Mouse (Mus musculus): ENCODE results near the gene Miox. TPM values are rescaled to one million over a fixed set of nuclear protein-coding genes. Genes with fewer than 3 reads are reported as not detected.

The Miox gene
- total and polyA plus RNA-seq, 3 experiments, result not detected

GRCm38 (mm10) chr15:89353837-89354236 lies 19.6 kb downstream of the Miox start:
- H3K36me3 ChIP-seq (ENCODE audit: control insufficient read depth in 1 of 2, insufficient read depth in 2 of 2, low read length in 2 of 2), result peaks cover 0 to 21% of the 10 kb centered on the region in 2 experiments; a peak in 3 of 4 replicates
- H3K4me3 ChIP-seq (ENCODE audit: control insufficient read depth in 1 of 2, insufficient read depth in 1 of 2, low read depth in 2 of 2, low read length in 2 of 2), result no peak overlapping the region
- H3K9me3 ChIP-seq (replicated peaks; ENCODE audit: insufficient read depth, low read length), result no peaks in the 10 kb centered on the region
- no peak overlapping the region for H3K9ac ChIP-seq (ENCODE audit: control insufficient read depth, low read depth, low read length, poor library complexity, severe bottlenecking)
- no peak overlapping the region for H3K27ac ChIP-seq (ENCODE audit: control insufficient read depth, low read depth, low read length)
- H3K4me1 ChIP-seq (ENCODE audit: control insufficient read depth in 1 of 2, insufficient read depth in 2 of 2, low read length in 2 of 2), result peaks cover 15 to 16% of the 10 kb centered on the region in 2 experiments
- DNase-seq (ENCODE audit: low read depth, low spot score), result no peak
- H3K79me2 ChIP-seq (ENCODE audit: control insufficient read depth, insufficient read depth, low read length, poor library complexity), result peaks cover 38% of the 10 kb centered on the region
- no peaks in the 10 kb centered on the region for H3K27me3 ChIP-seq (ENCODE audit: control insufficient read depth in 1 of 2, insufficient read depth in 2 of 2, low read length in 2 of 2)
- TF ChIP-seq USF1 (IDR thresholded peaks at IDR 0.05; ENCODE audit: low read depth, low read length) (no peak), GATA1 (IDR thresholded peaks at IDR 0.05; ENCODE audit: low read depth, low read length) (no peak), TBP (IDR thresholded peaks at IDR 0.05; ENCODE audit: low read depth, low read length) (no peak), ETS1 (IDR thresholded peaks at IDR 0.05; ENCODE audit: low read depth, low read length) (no peak)

- H3K9me3 ChIP-seq (replicated peaks; ENCODE audit: insufficient read depth, low read length), result no peaks in the 10 kb centered on the region
- peaks cover 21% of the 10 kb centered on the region in 2 experiments for H3K4me1 ChIP-seq (ENCODE audit: control insufficient read depth in 1 of 2, insufficient read depth in 2 of 2, low read length in 2 of 2)
- H3K4me3 ChIP-seq (ENCODE audit: control insufficient read depth in 1 of 2, insufficient read depth in 1 of 2, low read depth in 2 of 2, low read length in 2 of 2), result peak overlapping the region; percentile 91
- peaks cover 43% of the 10 kb centered on the region for H3K79me2 ChIP-seq (ENCODE audit: control insufficient read depth, insufficient read depth, low read length, poor library complexity)
- H3K27ac ChIP-seq (ENCODE audit: control insufficient read depth, low read depth, low read length), result no peak overlapping the region
- no peak for TF ChIP-seq POLR2AphosphoS5 (IDR thresholded peaks at IDR 0.05; ENCODE audit: borderline replicate concordance, low read depth, low read length)
- TF ChIP-seq MYB (IDR thresholded peaks at IDR 0.05; ENCODE audit: low read depth, low read length), result no peak
- TF ChIP-seq SIN3A (IDR thresholded peaks at IDR 0.05; ENCODE audit: low read length), result no peak
- no peak for TF ChIP-seq ZNF384 (IDR thresholded peaks at IDR 0.05; ENCODE audit: low read depth, low read length)
- TF ChIP-seq HCFC1 (IDR thresholded peaks at IDR 0.05; ENCODE audit: low read depth, low read length), result no peak
- TF ChIP-seq RCOR1 (IDR thresholded peaks at IDR 0.05; ENCODE audit: low read depth, low read length), result no peak
- no peak for TF ChIP-seq NRF1 (IDR thresholded peaks at IDR 0.05; ENCODE audit: insufficient read depth, low read depth, low read length, poor library complexity, severe bottlenecking)
- no peak for TF ChIP-seq BHLHE40 (IDR thresholded peaks at IDR 0.05; ENCODE audit: borderline replicate concordance, low read depth, low read length)
- no peak for TF ChIP-seq ZC3H11A (IDR thresholded peaks at IDR 0.05; ENCODE audit: low read depth, low read length)
- TF ChIP-seq EP300 (IDR thresholded peaks at IDR 0.05; ENCODE audit: low read depth in 1 of 2, low read length in 2 of 2), result no peak
- TF ChIP-seq TBP (IDR thresholded peaks at IDR 0.05; ENCODE audit: low read depth, low read length), result no peak
- no peak for TF ChIP-seq ZMIZ1 (IDR thresholded peaks at IDR 0.05; ENCODE audit: low read depth, low read length)
- no peak for TF ChIP-seq CTCF (IDR thresholded peaks at IDR 0.05 in 2 of 3, conservative IDR thresholded peaks at IDR 0.05 in 1 of 3; ENCODE audit: control insufficient read depth in 1 of 3, insufficient read depth in 1 of 3, low read depth in 2 of 3, low read length in 3 of 3, poor library complexity in 1 of 3, severe bottlenecking in 1 of 3)
- TF ChIP-seq USF1 (IDR thresholded peaks at IDR 0.05; ENCODE audit: low read depth, low read length), result no peak
- TF ChIP-seq JUND (IDR thresholded peaks at IDR 0.05; ENCODE audit: low read depth, low read length), result no peak
- TF ChIP-seq TAL1 (IDR thresholded peaks at IDR 0.05; ENCODE audit: low read length), result no peak
- TF ChIP-seq ETS1 (IDR thresholded peaks at IDR 0.05; ENCODE audit: low read depth, low read length), result no peak
- no peak for TF ChIP-seq GABPA (IDR thresholded peaks at IDR 0.05; ENCODE audit: low read depth, low read length)
- no peak for TF ChIP-seq MAFK (IDR thresholded peaks at IDR 0.05; ENCODE audit: borderline replicate concordance, low read depth, low read length)
- no peak for TF ChIP-seq SMC3 (IDR thresholded peaks at IDR 0.05; ENCODE audit: low read depth, low read length)
- peak overlapping the region; percentile 90 for H3K9ac ChIP-seq (ENCODE audit: control insufficient read depth, low read depth, low read length, poor library complexity, severe bottlenecking)
- peaks cover 0 to 27% of the 10 kb centered on the region in 2 experiments for H3K36me3 ChIP-seq (ENCODE audit: control insufficient read depth in 1 of 2, insufficient read depth in 2 of 2, low read length in 2 of 2)
- no peaks in the 10 kb centered on the region for H3K27me3 ChIP-seq (ENCODE audit: control insufficient read depth in 1 of 2, insufficient read depth in 2 of 2, low read length in 2 of 2)
- no peak for DNase-seq (ENCODE audit: low read depth, low spot score)
Measured at GRCm38 (mm10) chr15:89354455-89354854, 20.3 kb downstream of the Miox start.

All from MEL (cell line).